Mouse (Mus musculus) CH12.LX (cell line): ENCODE data around the gene 2310079G19Rik.

Source experiments
- CHD2 ChIP-seq: IDR thresholded peaks from 2 replicates; pipeline ENCODE4 v1.6.1; 2011; ENCODE audit warnings: low read length, improper control_type of control experiment
- CTCF ChIP-seq, 2 experiments: IDR thresholded peaks in 1 of 2; conservative IDR thresholded peaks in 1 of 2; 2 replicates each; pipeline ENCODE4 v1.5.1; 2011 to 2012; ENCODE audit warnings: low read depth in 2 of 2, low read length in 2 of 2, improper control_type of control experiment in 1 of 2, inconsistent platforms in 1 of 2, mild to moderate bottlenecking in 1 of 2, moderate library complexity in 1 of 2
- HCFC1 ChIP-seq: IDR thresholded peaks from 2 replicates; pipeline ENCODE4 v1.6.1; 2012; ENCODE audit warnings: low read depth, mild to moderate bottlenecking, inconsistent platforms, low read length, improper control_type of control experiment
- JUND ChIP-seq: conservative IDR thresholded peaks from 2 replicates; pipeline ENCODE4 v1.6.1; 2011; ENCODE audit warnings: low read depth, low read length, improper control_type of control experiment
- KAT2A ChIP-seq: IDR thresholded peaks from 2 replicates; pipeline ENCODE4 v1.6.1; 2012; ENCODE audit warnings: low read length, improper control_type of control experiment, inconsistent platforms; ENCODE audit not compliant: insufficient replicate concordance
- MEF2A ChIP-seq: IDR thresholded peaks from 2 replicates; pipeline ENCODE4 v1.6.1; 2014; ENCODE audit warnings: low read depth, mild to moderate bottlenecking, inconsistent platforms, low read length, improper control_type of control experiment, borderline replicate concordance
- POLR2A ChIP-seq: IDR thresholded peaks from 2 replicates; pipeline ENCODE4 v1.6.1; 2011; ENCODE audit warnings: low read depth, mild to moderate bottlenecking, improper control_type of control experiment, low read length
- SMC3 ChIP-seq: IDR thresholded peaks from 2 replicates; pipeline ENCODE4 v1.6.1; 2011; ENCODE audit warnings: low read depth, low read length, improper control_type of control experiment
- TCF12 ChIP-seq: IDR thresholded peaks from 2 replicates; pipeline ENCODE4 v1.6.1; 2014; ENCODE audit warnings: low read depth, mild to moderate bottlenecking, inconsistent platforms, low read length, improper control_type of control experiment
- USF1 ChIP-seq: IDR thresholded peaks from 2 replicates; pipeline ENCODE4 v1.6.1; 2014; ENCODE audit warnings: low read depth, mild to moderate bottlenecking, inconsistent platforms, low read length, improper control_type of control experiment
- ZC3H11A ChIP-seq: IDR thresholded peaks from 2 replicates; pipeline ENCODE4 v1.6.1; 2012; ENCODE audit warnings: low read depth, mild to moderate bottlenecking, inconsistent platforms, low read length, improper control_type of control experiment

- TF ChIP-seq ZC3H11A: no peak
- no peak for TF ChIP-seq HCFC1
- TF ChIP-seq TCF12: no peak
- TF ChIP-seq CHD2: no peak
- TF ChIP-seq CTCF (conservative IDR thresholded peaks at IDR 0.05 in 1 of 2, IDR thresholded peaks at IDR 0.05 in 1 of 2; ENCODE audit: low read depth in 2 of 2, low read length in 2 of 2): no peak
- no peak for TF ChIP-seq MEF2A
- no peak for TF ChIP-seq KAT2A
- no peak for TF ChIP-seq USF1
- TF ChIP-seq SMC3: no peak
- no peak for TF ChIP-seq JUND
- TF ChIP-seq POLR2A: no peak
Measured at GRCm38 (mm10) chr16:88640053-88640452, 12.6 kb upstream of the 2310079G19Rik start.
